Mouse (Mus musculus) embryo, embryonic 10 days (tissue): ENCODE results near the gene Depp1.
"Not testable (repeated sequence)": the region's sequence is repeated elsewhere in the genome, so short reads cannot be mapped to it uniquely, and the experiment has no call there.

Experiments
- DNase-seq: peaks from one replicate; pipeline ENCODE4 v3.0.0-alpha.2; 2015; ENCODE audit warnings: low spot score

The Depp1 gene

DNA sequence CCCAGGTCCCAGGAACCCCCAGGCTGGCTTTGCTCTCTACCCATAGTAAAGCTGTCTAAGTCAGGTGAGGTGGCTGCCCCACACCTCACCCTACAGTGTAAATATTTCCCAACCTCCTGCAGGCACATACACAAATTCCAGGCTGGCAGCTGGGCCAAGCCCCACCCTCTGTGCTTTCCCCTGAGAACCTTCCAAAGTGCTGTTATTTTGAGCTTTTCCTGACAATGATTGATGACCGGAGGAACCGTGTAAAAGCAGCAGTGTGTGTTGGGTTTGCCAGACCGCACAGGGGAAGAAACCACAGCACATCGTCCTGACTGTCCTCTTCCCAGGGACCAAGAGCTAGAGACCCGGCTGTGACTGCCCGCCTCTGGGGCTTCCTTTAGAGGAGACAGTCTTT lies at the start of gene Depp1:
TSS of gene Depp1 (plus strand) at position 204 of the 400 bp plus-strand sequence.
- peak; percentile 58 for DNase-seq

DNA sequence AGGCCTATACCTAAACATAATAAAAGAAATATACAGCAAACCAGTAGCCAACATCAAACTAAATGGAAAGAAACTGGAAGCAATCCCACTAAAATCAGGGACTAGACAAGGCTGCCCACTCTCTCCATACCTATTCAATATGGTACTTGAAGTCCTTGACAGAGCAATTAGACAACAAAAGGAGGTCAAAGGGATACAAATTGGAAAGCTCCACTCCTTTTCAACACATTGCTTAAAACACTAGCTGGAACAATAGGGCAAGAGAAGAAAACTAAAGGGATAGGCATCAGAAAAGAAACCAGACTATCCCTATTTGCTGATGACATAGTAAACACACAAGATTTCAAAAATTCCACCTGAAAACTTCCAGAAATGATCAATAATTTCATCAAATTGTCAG lies 49.4 kb upstream of the Depp1 start:
- DNase-seq: not testable (repeated sequence)

DNA sequence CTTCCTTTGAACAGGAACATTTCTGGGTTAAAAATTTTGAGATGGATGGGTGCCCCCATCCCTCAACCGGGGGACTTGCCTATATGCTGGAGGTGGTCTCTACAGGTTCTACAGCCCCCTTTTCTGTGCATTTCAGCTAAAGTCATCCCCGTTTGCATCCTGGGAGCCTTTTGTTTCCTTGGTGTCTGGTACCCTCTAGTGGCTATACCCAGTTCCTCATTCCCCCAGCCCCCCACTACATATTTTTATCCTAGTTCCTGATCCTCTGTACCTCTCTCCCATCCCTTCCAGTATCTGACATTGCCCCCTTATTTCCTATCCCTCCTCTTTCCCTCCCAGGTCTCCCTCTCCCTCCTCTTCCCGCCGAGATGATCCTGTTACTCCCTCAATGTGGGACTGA lies 43.2 kb upstream of the Depp1 start:
- DNase-seq: no peak

DNA sequence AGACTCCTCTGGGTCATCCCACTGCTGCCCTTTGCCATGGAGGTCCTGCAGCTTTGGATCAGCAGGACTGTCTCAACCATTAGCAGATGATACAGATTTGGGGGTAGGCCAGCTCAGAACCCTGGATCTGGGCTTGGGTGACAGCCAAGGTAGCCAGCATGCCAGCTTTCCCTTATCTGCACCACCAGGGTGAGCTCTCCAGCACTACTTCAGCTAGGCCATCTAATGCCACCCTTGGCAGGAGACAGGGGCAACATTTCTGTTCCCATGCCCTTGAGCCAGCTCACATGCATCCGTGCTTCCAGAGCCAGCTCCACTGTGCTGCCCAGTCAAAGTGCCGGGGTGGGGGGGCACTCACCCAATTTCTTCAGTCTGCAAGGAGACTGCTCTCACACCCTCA lies 34.7 kb upstream of the Depp1 start:
- no peak for DNase-seq

DNA sequence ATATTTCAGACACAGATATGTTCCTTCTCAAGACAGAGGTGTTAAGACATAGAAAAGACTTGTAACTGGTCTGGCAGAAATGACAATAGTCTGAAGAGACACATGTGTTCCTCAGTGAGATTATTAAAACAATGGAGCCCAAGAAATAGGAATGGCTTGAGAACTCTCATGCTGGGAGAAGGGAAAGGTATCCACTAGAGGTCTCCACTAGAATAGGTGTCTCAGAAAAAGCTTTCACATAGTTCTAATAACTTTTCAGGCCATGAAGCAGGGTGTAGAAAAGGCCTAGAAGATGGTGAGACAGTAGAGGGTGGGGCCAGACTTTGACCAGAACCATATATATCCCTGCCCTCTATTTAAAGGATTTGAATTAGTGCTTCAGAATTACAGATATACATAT lies 32.3 kb upstream of the Depp1 start:
- no peak for DNase-seq

DNA sequence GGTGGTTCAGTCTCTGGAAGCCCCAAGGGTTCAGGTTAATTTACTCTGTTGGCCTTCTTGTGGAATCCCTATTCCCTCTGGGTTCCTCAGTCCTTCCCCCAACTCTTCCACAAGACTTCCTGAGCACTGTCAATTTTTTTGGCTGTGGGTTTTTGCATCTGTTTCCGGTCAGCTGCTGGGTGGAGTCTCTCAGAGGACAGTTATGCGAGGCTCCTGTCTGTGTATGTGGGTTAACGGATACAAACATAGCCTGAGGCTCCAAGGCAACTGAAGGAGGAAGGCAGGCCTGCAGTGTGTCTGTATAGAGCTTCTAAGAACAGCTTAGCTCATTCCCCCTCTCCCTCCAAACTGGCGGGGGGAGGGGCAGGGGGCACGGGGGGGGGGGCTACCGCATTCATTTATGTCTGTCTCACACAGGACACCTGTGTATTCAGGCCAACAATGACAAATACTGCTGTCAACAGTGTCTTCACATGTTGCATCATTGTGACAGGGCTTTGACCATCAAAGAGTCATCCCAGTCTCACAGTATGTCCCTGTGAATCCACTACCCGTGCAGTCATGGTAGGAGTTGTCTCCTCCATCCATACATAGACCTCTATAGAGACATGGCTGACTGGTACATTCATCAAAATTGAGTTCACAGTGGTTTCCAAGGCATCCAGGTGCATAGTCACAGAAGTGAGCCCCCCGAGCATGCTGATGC lies 28.9 kb upstream of the Depp1 start:
- DNase-seq: peak; percentile 1

DNA sequence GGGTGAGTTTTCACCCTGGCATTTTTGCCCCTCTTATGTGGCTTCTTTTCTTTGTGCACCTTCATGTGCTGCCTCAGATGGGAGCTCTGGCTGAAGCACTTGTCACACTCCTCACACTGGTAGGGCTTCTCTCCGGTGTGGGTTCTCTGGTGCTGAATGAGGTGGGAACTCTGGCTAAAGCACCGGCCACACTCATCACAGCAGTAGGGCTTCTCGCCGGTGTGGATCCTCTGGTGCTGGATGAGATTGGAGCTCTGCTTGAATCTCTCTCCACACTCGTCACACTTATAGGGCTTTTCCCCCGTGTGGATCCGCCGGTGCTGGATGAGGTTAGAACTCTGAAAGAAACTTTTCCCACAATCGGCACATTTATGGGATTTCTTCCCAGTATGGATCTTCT lies 24.0 kb upstream of the Depp1 start:
- not testable (repeated sequence) for DNase-seq

DNA sequence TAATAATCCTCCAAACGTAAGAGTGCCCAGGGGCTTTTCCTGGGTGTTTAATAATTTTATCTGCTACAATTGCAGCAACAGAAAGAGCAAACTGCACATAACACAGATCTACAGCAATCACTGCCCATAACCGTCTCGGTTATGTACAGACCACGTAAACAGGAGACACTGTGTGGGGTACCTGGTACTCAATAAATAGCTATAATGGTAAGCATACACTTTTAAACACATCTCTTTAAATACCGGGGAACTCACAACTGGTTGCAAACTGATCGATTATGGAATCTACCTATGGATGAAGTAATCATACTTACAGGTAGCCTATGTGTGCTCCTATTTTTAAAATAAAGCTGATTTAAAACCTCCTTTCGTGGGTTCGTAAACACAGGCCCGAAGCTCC lies 22.3 kb upstream of the Depp1 start:
- no peak for DNase-seq

DNA sequence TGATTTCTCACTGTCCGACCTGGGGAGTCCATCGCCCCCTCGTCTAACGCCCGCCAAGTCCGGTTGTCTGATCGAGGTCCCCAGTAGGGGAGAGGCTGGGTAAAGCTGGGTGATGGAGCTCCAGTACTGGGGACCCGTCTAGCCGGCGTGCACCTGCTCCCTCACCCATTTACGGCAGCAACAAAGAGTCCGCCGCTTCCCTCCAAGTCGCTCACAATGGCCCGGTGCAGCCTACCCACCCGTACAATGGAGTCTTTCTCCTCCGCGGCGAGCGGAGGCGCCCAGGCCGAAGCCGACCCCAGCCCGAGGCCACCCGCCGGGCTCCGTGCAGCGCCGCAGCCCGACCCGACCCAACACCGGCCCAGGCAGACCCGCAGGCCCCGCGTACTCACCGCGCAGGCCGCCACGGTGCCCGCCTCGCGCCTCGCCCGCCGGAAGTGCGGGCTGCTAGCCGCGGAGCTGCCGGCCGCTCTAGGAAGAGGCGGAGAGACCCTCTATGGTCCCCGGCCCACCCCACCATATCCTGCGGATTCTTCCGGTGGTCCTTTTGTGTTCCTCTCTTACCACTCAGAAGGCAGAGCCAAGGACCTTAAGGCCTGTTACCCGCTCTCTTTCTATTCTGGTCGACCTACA lies 21.8 kb upstream of the Depp1 start, which contains the start of gene Zfp422:
TSS of gene Zfp422 (minus strand) at position 461 of the 633 bp plus-strand sequence.
- DNase-seq: peak; percentile 83

DNA sequence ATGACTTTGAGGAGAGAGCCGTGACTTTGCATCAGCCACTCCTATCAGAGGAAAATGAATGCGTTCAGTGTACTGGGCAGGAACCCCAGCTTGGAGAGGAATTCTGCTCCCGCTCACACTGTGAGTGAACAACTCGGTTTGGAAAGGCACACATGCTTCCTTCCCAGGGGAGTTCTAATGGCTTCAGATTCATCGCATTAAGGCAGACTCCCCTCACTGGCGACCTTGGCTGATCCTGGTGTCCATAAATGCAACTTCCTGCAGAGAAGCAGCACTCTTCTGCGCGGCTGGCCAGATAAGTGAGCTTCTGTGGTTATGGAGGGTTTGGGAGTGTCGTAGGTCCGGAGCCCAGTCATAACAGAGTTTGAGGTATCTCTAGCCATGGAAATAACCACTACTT lies 20.6 kb upstream of the Depp1 start:
- no peak for DNase-seq

DNA sequence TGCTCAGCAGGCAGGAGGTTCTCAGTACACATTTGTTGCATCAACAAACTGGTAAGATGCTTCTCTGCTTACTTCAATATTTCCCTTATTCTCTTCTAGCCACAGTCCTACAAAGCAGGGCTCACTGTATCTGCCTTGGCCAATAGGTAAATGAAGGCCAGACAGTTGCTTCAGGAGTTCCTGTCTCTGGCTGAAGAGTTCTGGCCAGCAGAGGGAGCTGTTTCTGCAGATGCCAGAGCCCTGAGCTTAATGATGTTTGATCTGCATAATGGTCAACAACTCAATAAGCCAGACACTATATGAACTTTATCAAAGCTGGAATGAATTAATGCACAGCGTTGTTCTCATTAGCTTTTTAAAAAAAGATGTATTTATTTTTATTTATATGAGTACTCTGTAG lies 18.3 kb upstream of the Depp1 start:
- DNase-seq: peak; percentile 72

DNA sequence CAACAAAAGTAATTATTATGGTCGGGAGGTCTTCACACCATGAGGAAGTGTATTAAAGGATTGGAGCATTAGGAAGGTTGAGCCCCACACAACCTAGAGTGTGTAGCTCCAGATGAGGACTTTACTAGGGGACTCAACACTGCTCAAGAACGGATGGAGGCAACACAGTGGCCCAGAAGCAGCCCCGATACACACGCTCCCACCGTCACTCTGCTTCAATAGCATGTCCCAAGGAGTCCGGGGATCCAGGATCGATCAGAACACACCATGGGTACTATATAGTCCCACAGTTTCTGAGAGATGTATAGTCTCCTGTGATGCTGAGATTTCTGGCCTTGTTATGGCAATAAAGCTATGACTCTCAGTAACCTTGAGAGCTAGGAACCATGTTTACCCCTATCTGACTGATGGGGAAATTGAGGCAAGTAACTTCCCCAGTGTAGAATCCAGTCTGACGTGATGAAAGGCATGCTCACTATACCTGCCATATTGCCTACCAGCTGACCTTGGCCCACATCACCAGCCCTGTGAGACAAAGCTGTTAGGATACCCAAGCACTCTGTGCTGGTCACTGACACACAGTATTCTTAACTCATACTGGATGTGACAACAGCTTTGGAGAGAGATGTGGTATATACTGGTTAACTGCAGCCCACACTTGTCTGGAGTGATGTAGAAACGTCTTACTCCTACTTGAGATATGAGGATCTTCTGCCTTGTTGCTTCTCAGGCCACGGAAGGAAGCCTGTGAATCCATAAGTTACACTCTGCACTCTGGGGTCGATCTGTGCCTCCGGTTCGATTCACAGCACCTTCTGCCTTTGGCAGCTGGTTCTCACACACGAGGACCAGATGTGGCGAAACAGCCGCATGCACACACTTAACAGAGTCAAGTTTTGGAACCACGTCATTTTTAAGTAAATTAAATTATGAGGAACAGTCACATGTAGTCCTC lies 16.4 kb upstream of the Depp1 start:
- DNase-seq: no peak

DNA sequence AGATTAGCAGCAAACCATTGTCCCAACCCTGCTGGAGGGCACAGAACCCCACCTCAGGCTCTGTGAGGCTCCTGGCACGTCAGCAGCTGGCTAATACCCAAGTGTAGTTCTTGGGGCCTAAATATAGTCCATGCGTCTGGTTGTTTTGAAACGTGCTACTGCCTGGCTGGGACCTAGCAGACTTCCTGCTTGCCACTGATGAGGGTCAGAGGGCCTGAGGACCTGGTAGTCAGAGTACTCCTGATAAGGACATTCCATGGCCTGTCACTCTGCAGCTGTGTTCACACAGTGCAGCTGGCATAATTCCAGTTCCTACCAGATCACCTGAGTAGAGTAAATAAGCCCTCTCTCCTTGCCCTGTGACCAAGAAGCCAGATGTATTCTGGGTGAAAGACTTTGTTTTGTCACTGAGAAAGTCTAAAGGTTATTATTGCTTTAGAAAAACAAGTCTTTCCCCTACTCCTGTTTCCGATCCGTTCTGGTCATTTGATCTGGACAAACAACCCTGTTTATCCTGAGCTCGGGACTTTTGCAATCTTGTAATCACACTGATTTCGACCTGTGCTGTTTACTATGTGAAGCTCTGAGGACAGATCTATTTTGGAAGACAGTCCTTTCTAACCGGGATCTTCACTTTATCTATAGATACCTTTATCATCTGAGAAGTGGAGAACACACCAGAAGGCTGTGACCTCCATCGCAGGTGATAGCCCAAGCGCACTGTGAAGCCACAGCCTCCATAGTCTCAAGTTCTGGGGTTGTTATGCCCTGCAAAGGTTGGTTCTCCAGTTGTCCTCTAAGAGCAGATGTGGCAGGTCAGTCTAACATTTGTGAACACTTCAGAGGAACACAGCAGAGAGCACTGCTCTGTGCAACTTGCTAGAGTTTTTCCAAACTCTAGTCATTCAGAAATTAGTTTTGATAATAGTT lies 14.9 kb upstream of the Depp1 start:
- peak; percentile 46 for DNase-seq

DNA sequence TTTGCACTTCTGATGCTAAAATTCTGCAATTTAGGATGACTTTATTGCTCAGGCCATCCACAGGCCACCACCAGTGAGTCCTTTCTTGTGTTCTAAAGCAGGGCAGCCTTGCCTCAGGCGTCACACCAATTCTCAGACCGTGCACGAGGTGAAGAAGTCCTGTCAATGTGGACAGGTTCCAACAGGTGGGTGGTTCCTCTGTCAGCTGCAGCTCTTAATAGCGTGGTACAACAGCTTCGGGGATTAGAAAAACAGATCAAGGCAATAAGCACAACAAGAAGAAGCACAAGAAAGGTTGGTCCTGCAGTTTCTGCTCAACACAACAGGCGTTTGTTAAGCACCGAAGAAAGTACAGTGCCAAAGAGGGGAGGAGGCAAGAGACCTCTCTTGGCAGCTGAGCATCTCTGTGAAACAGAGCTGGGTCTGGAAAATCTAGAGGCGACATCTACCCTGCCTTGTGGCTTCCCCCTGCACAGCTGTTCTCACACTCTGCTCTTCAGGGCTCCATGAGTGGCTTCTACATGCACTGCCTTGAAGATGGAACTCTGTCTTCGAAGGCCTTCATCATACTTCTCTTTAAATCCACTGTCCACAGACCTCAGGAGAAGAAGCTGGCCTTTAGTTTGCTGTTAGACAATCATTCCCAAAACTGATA lies 13.7 kb upstream of the Depp1 start:
- DNase-seq: no peak

DNA sequence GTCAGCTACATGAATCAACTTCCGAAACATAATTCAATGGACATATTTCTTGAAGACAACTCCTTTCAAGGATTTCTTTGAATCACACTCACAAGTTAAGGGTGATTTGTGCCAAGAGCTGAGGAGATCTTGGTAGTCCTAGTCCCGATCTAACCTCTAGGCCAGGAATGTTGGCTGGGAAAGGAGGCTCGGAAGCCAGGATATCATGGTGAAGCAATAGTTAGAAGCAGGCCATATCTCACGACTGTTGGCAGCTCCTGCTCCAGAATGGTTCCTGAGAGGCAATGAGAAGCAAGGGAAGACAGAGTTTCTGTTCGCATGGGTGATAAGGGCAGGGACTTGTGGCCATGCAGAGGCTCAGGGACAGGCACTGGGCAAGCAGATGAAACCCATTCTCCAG lies 12.9 kb upstream of the Depp1 start:
- no peak for DNase-seq

DNA sequence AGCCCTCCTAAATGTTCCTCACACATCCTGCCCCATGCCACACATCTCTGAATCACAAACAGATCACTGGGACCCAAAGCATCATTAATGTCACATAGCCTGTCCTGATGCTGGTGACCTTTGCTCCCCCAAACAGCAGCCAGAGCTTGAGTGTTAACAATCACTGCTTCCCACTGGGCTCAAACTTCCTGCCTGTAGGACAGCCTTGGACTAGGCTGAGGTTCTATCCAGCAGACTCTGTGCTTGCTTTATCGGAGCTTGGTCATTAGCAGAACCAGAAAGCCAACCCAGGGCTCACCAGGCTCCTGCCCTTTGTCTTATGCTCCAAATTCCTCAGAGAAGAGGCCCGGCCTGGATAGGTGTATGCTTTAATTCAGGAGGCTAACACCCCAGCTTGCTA lies 11.5 kb upstream of the Depp1 start:
- no peak for DNase-seq

DNA sequence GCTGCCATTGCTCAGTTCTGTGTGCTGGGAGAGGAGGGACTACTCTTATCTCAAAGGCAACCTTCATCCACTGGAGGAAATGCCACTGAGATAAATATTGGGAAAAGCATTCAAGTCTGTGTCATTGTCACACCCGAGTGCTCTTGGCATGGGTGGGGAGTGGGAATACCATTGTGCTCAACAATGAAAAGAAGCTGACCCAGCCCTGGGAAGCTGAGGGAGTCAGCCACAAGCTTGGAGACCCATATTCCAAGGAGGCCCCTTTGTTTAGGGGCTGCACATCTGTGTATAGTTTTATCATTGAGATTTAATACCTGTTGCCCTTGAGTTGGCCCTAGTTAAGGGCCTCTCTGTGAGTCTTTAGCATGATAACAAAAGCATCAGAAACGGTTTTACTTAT lies 10.7 kb upstream of the Depp1 start:
- no peak for DNase-seq

DNA sequence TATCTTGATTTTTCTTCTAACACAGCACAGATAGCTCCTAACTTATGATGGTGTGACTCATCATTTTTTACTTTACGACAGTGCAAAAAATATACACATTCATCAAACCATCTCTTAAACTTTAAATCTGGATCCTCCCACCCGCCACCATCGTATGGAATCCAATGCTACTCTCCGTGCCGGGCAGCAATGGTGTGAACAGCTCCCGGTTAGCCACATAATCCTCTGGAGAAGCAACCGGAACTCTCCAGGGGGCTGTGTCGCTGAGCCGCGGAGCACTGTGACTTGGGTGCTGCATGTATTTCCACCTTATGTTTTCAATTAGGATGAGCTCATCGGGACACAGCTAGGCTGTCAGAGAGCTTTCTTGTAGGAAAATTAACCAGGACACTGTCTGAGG lies 7.5 kb upstream of the Depp1 start:
- DNase-seq: no peak

DNA sequence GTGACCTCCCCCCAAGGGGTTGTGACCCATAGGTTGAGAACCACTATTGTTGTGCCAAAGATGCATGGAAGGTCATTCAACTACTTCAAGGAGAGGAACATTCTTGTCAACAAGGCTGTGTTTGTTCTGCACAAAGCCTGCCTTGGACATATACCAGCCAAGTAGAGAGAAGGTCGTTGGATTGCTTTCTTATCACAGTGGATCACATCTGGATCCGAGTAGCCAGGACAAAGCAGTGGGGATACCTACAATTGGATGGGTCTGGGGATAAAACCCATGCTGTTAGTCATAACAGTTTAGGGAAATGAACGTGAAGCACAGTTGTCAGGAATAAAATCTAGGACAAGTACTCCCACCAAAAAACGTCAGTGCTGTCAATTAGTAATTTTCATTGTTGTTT lies 6.5 kb upstream of the Depp1 start:
- DNase-seq: no peak

DNA sequence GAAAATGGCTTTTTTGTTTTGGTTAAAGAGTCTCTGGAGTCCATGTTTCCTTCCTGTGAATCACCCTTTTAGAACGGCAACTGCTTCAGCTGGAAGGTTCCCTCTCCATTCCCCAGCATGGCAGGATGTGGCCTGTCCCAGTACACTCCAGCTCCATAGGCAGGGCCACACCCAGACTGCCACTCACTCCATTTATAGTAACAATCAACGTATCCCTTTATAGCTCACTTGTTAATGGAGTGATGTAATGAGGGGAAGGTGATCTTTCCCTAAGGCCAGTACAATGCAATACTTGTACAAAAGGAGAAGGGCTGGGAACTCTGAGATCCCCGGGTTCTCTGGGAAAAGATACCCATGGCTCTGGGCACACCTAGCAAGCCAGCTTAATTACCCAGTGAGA lies 6.1 kb upstream of the Depp1 start:
- DNase-seq: no peak

DNA sequence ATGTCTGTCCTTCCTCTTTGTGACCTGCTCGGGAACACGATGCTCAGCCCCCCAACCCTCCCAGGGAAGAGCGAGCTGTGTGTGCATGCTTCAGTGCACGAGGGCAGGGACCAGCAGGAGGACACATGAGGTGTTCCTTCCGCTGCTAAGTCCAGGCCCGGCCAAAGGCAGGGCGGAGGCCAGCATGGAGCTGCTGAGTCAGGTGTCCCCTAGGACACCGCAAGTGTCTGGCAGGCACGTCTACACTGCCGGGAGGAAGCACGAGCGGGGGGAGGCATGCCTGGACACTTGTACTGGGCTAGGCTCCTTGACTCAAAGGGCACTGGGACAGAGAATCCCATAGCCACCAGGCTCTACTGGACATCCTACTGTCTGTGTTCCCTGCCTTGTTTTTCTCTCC lies 2.6 kb upstream of the Depp1 start:
- DNase-seq: no peak
